Mouse (Mus musculus) lung, postnatal 10 days (tissue): ENCODE data around the gene Cd79a.
A peak's percentile ranks its signal among the peaks of the same experiment; 100 is the strongest.
"Not testable (repeated sequence)": the region's sequence is repeated elsewhere in the genome, so short reads cannot be mapped to it uniquely, and the experiment has no call there.

ENCODE experiments used
- DNase-seq: peaks from one replicate; pipeline ENCODE4 v3.0.0; 2021

The Cd79a gene

DNA sequence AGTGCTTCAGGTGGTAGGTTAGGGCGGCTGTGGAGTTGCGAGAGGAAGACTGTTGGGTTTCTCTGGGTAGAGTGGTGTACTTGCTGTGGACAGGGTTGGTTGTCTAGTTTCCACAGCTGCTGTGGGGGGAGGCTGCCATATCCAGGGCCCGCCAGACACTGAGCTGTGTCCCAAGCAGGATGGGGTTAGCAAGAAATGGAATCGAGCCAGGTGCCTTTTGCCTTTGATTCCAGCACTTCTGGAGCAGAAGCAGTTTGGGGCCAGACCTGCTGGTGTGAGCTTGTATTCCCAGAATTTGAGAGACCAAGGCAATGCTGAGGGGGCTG is 10.9 kb upstream of the Cd79a start:
- peak; percentile 48 for DNase-seq

DNA sequence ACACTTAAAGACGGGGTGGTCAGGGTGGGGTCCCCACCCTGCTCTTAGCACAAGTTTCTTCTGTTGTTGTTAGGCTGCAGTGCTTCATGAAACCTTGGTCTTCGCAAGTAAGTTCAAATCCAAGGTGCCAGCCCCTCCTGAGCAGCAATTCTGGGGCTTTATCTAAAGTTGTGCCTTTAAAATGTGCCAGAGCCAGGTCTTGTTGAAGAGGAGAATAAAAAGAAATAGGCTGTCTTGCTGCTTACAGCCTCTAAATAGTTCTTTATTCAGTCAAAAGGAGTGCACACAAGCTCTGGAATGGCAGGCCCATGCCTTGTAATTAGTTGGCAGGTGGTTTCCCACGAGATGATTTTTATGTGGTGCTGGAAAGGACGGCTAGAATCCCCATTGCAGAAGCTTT is 10.1 kb upstream of the Cd79a start:
- DNase-seq, result no peak

DNA sequence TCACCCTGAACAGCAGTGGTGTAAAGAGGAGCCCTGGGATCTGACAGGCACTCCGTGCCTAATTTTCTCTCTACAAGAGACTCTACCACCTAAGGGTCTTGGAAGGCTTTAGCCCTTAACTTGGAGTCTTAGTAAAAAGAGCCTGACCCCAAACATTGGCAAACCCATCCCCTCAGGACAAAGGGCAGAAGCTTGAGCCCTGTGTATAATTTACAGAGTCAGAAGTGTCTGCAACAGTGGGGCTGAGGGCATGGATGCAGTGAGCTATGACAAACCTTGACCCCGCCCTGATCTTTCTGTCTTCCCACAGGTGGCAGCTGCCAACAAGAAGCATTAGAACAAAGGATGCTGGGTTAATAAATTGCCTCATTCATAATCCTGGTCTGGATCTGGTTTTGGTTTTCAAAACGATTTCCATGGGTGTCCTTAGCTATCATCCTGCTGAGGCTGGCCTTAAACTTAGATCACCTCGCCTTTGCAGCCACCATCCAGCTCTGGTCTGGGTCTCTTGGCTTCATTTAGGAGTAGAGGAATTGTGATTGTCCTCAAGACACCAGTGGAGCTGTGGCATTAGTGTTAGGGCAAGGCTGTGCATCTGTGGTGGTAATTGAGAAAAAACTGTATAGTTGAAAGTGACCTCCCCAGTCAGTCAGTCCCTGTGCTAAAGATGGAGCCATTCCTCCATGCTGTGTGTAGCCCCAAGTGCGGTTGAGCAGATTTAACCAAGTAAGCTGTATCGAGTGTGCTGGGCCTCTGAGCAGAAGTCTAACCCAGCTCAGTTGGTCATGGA is 7.6 kb upstream of the Cd79a start:
- no peak for DNase-seq

DNA sequence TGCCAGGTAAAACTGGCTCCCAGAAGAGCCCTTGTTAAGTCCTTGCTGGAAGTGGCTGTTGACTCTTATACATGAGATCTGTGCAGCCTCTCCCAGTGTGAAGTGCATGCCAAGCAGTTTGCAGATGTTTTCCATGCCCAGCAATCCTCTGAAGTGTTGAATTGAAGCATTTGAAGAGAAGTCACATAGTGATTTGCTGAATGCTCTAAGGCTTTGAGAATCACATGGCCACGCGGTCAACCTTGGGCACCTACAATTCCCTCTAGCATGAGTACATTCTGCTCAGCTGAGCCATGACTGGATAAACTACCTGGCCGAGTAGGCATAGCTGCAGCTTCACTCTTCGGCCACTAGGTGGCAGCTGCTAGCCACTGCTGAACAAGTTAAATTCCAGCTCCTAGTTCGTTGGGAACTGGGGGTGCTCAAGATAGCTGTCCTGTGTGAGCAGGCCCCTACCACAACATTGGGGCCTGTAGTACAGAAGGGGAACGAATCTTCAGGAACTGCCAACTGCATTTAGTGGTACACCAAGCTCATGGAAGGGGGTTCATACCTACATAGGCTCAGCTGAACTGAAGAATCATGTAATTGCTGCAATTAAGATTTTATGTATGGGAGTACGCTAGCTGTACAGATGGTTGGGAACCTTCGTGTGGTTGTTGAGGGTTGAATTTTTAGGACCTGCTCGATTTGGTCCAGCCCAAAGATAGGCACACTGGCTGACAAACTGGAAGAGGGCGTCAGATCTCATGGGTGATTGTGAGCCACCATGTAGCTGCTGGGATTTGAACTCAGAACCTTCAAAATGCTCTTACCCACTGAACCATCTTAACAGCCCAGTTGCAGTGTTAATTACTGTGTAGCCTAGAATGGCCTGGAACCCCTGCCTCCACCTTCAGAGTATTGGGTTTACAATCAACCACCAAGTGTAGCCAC is 6.6 kb upstream of the Cd79a start:
- DNase-seq, result peak; percentile 86

DNA sequence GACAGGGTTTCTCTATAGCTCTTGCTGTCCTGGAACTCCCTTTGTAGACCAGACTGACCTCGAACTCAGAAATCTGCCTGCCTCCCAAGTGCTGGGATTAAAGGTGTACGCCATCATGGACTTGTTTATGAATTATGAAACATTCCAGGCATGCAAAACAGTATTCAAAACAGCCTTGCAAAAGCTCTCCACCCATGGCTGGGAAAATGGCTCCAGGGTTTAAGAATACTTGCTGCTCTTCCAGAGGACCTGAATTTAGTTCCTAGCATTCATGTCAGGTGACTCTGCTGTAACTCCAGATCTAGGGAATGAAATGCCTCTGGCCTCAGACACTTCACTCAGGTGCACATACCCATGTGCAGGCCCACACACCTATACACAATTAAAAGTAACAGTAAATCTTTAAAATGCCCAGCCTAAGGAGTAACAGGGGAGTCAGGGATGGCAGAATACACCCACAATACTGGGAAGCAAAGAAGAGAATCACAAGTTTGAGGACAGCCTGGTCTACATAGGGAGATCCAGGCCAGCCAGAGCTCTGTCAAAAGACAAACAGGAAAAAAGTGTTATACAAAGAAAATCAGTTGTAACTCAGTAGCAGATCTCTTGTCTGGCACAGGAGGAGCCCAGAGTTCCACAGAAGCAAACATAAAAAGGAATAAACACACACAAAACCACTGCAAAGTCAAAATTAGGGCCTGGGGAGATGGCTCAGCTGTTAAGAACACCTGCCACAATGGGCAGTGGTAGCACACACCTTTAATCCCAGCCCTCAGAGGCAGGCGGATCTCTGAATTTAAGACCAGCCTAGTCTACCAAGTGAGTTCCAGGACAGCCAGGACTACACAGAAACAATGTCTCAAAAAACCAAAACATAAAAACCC is 5.7 kb upstream of the Cd79a start:
- DNase-seq, result no peak

DNA sequence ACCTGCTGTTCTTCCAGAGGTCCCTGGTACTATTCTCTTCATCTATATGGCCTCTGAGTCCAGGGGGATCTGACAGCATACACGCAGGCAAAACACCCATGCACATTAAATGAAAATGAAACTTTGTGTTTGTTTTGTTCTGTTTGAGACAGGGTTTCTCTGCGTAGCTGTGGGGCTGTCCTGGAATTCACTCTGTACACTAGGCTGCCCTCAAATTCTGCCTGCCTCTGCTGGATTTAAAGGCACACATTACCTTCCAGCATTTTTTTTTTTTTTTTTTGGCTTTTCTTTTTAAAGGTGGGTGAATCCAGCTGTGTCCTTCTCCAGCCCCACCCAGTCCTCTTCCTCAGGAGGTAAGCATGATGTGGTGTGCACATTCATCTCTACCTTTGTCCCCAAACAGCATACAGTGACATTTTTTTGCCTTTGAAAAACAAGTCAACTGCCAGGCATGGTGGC is 5.0 kb upstream of the Cd79a start:
- DNase-seq, result no peak

DNA sequence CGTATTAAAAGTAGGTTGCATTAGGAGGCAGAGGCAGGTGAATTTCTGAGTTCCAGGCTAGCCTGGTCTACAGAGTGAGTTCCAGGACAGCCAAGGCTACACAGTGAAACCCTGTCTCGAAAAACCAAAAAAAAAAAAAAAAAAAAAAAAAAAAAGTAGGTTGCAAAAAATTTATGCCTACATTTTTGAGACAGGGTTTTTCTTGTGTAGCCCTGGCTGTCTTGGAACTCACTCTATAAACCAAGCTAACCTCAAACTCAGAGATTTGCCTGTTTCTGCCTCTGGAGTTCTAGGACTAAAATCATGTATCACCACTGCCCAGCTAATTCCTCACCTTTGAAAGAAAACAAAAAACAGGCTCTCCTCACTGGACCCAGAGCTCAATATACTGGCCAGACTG is 1.4 kb upstream of the Cd79a start:
- DNase-seq, result not testable (repeated sequence)

DNA sequence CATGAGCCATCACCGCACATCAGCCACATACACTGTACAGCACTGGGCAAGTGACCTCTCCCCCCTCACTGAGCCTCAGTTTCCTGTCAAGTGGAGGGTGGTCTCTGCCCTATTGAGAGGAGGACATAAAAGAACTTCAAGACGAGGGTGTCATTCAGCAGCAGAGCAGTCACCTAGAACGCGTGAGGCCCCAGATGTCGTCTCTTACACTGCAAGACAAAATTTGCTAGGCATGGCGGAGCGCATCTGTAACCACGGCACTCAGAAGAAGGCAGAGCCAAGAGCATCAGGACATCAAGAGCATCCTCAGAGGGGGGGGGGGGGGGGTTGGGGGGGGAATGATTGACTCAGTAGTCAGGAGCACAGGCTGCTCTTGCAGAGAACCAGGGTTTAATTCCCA is 912 bp upstream of the Cd79a start:
- DNase-seq, result no peak

DNA sequence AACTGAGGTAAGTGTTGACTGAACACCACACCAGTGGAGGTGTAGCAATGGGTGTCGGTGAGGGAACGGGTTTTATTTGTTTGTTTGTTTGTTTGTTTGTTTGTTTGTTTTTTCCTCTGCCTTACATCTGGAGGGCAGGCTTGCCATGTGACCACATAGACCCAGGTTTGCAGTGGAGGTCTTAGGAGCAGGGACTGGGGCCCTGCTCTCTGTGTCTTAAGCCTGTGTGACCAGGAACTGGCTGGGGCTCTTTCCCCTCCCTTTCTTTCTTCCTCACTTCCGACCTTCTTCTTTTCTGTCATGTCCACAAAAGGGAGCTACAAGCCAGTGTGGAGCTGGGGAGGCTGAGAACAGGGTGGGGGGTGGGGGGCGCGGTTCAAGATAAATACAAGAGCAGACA is 778 bp downstream of the Cd79a start:
- DNase-seq, result no peak

DNA sequence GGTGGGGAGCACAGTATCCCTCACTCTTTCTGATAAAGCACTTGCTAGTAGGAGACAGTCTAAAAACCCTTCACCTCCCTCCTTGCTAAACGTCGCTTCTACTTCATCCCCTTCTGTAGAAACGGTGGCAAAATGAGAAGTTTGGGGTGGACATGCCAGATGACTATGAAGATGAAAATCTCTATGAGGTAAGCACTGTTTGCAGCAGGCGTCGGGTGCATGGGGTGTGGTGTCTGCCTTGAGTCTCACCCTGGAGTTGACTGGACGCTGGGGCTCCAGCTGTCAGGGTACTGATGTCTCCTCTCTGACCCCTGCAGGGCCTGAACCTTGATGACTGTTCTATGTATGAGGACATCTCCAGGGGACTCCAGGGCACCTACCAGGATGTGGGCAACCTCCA is 3.9 kb downstream of the Cd79a start:
- DNase-seq, result no peak

DNA sequence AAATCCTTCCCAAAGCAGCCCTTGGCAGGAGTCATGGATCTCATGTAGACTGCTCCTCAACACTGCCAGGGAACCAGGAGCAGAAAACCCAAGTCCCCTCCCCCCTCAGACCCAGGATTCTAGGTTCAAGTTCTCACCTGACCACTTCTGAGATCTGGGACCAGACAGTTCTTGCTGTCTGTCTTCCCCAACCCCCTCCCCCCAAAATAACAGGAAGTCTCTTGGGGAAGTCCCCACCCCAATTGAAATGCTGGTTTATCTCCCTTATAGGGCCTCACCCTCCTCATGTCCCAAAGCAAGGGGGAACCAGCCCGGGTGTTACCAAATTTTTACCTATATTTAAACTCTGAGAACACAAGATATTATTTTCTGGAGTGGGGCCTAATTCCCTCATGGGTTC is 4.7 kb downstream of the Cd79a start:
- peak; percentile 32 for DNase-seq

DNA sequence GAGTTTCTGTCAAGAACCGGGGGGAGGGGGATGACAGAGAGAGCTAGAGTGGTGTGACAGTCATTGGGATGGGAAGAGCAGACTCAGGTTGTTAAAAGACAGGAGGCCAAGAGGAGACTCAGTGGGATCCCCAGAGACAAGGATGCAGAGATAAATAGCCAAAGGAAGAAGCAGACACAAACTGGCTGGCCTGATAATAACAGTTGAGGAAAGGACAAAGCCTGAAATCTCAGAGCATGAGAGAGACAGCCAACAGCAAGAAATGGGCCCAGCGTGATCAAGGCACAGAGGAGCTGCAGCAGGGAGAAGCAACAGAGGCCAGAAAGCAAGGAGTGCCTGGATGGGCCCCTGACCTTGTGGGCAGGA is 5.1 kb downstream of the Cd79a start:
- DNase-seq, result no peak

DNA sequence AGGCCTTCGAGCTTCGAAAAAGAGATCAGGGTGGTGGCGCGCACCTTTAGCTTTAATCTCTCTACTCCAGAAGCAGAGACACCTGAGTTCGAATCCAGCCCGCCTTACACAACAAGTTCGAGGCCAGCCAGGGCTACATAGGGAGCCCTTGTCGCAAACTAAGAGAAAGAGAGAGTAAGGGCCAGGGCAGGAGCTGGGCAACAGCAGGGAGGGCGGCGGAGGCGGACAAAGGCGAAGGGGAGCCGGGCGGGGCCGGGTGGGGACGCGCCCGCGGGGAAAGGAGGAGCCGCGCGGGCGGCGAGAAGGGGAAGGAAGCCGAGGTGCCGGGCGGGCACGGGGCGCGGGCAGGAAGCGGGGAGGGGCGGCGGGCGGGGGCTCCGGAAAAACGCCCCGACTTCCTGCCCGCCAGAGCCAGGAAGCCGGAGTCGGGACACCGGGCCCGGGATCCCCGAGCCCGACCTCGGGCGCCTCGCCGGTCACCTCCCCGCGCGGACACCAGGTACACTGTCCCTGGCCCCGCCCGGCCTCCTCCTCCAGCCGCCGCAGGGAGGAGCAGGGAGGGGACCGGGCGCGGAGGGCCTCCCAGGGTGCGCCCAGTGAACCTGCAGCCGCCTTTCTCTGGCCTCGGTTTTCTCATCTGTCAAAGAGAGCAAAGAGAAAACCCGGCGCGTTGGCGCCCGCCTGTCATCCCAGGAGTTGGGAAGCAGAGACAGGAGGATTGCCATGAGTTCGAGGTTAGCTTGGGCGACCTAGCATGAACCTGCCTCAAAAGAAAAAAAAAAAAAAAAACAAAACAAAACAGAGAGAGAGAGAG is 5.7 kb downstream of the Cd79a start, which contains the start of gene Arhgef1:
Gene Arhgef1, plus strand, starts transcription at position 283 of the 814 bp plus-strand sequence.
- peak; percentile 83 for DNase-seq

DNA sequence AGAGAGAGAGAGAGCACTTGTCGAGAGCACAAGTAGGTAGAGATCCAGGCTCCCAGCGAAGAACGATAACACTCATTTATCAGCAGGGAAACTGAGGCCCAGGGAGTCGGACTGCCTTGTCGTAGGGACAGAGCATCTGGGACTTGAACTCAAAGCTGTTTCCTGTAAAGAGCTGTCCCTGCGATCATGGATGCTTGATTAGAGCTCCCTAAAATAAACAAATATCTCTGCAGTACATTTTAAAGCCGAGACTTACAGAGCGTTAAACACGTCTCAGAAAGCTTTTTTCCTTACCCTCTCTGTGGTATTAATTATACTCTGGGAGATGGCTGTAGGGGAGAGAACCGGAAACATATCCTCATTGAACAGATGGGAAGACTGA is 6.3 kb downstream of the Cd79a start:
- DNase-seq, result no peak

DNA sequence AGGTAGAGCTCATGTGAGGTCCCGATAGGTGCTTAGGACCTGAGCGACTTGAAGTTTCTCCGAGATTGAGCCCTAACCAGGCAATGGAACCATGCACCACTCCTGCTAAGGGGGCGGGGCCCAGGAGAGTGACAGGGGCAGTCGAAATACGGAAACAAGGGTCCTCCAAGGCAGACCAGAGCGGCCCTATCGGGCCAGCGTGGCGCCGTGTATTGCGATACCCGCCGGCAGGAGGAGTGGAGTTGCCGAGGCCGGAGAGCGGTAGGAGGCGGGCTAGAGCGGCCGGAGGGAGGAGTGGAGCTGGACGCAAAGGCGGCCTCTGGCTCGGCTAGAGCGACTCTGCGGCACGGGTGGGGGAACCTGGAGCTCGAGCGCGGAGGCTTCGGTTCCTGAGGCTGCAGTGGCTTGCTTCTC is 6.9 kb downstream of the Cd79a start:
- DNase-seq, result peak; percentile 99

DNA sequence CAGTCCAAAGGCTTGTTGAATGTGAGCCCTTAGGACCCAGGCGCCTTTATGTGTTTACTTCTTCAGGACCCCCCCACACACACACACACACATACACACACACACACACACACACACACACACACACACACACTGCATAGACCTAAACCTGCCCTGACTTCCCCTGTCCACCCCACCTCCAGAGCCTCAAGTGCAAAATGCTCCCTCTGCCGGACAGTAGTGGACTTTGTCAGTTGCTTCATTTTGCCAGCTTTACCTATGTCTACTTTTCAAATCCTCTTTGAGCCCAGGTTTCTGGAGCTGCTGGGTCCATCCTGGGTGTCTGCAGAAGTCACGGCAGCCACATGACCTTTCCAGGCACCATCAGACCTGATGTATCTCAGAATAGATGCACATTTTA is 7.8 kb downstream of the Cd79a start:
- DNase-seq, result peak; percentile 84

DNA sequence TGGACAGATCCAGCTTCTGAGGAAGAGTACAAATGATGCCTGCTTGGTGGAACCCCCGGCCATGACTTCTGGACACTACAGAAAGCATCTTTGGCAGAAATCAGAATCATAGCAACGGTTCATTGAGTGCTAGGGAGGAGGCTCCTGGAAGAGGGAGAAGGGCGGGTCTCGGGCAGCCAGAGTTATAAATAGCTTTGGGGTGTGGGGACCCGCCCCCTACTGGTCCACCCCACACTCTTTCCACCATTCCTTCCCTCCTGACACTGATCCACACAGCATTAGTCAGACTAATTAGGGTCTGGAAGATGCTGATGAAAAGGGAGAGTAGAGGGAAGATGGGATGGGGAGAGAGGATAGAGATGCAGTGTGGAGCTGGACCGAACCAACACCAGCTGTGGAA is 9.4 kb downstream of the Cd79a start:
- peak; percentile 31 for DNase-seq

DNA sequence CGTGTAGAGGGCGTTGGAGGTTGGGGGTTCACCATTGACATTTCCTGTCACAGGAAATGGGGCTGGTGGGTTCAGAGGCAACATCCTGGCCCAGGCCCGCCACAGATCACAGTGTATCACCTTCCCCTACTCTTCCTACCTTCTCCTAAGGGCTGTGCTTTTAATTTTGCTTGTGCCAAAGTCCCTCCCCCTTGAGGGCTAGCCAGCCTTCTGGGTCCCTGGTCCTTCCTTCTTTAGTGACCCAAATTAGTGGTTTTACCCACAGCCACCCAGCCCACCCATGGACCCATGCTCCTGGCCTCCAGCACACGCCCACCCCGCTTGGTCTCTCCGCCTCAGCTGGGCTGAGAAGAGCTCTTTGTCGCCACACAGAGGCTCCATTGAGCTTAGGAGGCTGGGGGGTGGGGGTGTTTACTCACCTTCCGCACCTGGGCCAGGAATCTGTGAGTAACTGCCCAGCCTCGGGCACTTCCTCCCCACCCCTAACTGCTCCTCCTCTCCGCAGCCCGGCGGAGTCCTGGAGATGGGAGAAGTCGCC is 10.1 kb downstream of the Cd79a start:
- peak; percentile 72 for DNase-seq

DNA sequence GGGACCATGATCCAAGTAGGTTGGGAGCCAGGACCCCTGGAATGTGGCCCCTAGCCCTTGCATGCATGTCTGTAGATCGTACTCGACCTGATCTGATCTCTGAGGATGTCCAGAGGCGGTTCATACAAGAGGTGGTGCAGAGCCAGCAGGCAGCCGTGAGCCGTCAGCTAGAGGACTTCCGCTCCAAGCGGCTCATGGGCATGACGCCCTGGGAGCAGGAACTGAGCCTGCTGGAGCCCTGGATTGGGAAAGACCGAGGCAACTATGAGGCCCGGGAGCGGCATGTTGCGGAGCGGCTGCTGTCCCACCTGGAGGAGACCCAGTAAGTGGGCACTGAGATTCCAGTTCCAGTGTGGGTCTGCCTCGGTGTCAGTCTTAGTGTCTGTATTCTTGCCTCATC is 15.3 kb downstream of the Cd79a start:
- DNase-seq, result no peak

DNA sequence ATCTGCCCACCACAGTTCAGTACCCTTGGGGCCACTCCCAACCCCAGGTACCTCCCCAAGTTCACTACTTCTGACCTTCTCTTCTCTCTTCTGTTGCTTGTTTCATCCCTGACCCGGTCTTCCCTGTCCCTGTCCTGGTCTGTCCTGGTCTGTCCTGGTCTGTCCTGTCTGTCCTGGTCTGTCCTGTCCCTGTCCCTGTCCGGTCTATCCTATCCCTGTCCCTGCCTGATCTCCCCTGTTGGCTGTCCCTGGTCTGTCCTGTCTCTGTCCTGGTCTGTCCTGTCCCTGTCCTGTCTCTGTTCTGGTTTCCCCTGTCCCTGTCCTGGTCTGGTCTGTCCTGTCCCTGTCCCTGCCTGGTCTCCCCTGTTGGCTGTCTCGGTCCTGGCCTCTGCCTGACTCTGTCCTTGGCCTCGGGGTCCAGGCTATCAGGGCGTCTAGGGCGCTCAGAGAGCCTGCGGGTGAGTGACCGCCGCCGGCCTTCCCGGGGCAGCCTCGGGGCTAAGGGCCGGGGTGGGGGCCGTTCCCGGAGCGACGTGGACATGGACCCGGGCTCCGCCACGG is 21.7 kb downstream of the Cd79a start:
- no peak for DNase-seq

DNA sequence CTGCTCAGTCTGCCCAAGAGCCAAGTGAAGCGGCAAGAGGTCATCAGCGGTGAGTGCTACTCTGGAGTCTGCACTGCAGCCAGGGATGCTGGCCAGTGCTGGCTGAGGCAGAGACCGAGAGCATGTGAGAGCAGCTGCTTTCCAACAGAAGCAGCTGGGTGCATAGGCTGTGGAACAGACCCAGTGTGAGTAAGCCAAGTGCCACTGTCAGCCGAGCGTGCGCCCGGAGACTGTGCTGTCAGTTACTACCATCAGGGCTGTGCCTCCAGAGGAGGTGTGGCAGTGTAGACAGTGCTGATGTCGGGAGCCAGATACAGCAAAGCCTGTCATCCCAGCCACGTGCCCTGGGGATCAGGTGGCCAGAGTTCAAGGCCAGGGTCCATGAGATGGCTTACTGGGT is 22.5 kb downstream of the Cd79a start:
- no peak for DNase-seq

DNA sequence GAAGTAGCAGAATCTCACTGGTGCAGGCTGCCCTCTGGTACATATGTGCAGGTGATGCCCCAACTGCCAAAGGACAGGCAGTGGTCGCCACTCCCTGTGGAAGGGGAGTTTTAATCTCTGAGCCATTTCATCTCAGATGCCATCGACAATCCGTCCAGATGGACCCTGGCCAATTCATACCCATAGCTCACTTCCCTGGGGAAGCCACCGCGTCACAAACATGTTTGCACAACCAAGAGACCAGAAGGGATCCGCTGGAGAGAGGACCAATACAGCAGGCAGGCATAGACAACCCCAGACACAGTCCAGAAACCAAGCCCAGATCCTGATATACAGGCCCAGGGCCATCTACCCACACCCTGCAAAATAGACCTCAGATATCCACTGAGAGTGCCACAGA is 33.3 kb downstream of the Cd79a start:
- DNase-seq, result no peak
